Mouse (Mus musculus) cerebellum, postnatal 25 days (tissue): Measurements from ENCODE around the gene Stom.

Experiments
- DNase-seq, 2 experiments: peaks; one replicate each; pipeline ENCODE4 v3.0.0; 2021; ENCODE audit warnings: mixed read lengths in 2 of 2

Stom gene

GRCm38 (mm10) chr2:35318405-35318804 lies 18.4 kb downstream of the Stom start:
- no peak for DNase-seq

- DNase-seq: no peak
Measured at GRCm38 (mm10) chr2:35317604-35318003, 19.2 kb downstream of the Stom start.

GRCm38 (mm10) chr2:35314300-35314699 lies 22.5 kb downstream of the Stom start:
- no peak for DNase-seq

- no peak for DNase-seq
Measured at GRCm38 (mm10) chr2:35309906-35310493, 26.8 kb downstream of the Stom start.

- DNase-seq: no peak
Measured at GRCm38 (mm10) chr2:35308166-35308565, 28.6 kb downstream of the Stom start.

GRCm38 (mm10) chr2:35302049-35302885 lies 34.5 kb downstream of the Stom start:
- no peak for DNase-seq

- DNase-seq: no peak
Measured at GRCm38 (mm10) chr2:35299437-35299836, 37.3 kb downstream of the Stom start.

GRCm38 (mm10) chr2:35297703-35298332 lies 39.0 kb downstream of the Stom start:
- DNase-seq: peak; percentile 82 to 86

GRCm38 (mm10) chr2:35293291-35293690 lies 43.5 kb downstream of the Stom start:
- DNase-seq: peak; percentile 57 to 72

GRCm38 (mm10) chr2:35292700-35293099 lies 44.1 kb downstream of the Stom start:
- DNase-seq: no peak

- peak; percentile 42 to 68 for DNase-seq
Measured at GRCm38 (mm10) chr2:35291856-35292255, 44.9 kb downstream of the Stom start.

GRCm38 (mm10) chr2:35288758-35289635 lies 47.8 kb downstream of the Stom start:
- peak; percentile 87 to 91 for DNase-seq

GRCm38 (mm10) chr2:35287017-35287620 lies 49.7 kb downstream of the Stom start:
- DNase-seq: no peak

- no peak for DNase-seq
Measured at GRCm38 (mm10) chr2:35285209-35285608, 51.6 kb downstream of the Stom start.

- DNase-seq: no peak
Measured at GRCm38 (mm10) chr2:35283997-35284396, 52.8 kb downstream of the Stom start.

- peak in 1 of 2 experiments; percentile 22 for DNase-seq
Measured at GRCm38 (mm10) chr2:35282214-35282613, 54.6 kb downstream of the Stom start.

- DNase-seq: no peak
Measured at GRCm38 (mm10) chr2:35280001-35280400, 56.8 kb downstream of the Stom start.

GRCm38 (mm10) chr2:35278371-35279210 lies 58.2 kb downstream of the Stom start:
- no peak for DNase-seq

GRCm38 (mm10) chr2:35277686-35278085 lies 59.1 kb downstream of the Stom start:
- DNase-seq: no peak

GRCm38 (mm10) chr2:35273536-35273935 lies 63.2 kb downstream of the Stom start:
- no peak for DNase-seq

- no peak for DNase-seq
Measured at GRCm38 (mm10) chr2:35272881-35273280, 63.9 kb downstream of the Stom start.
